Mouse (Mus musculus) spleen, adult 2 months (tissue): Measurements from ENCODE around the gene Suclg1. TPM values are rescaled to one million over a fixed set of nuclear protein-coding genes. Genes with fewer than 3 reads are reported as not detected.

Experiments used
- DNase-seq, 2 experiments: peaks; one replicate each; pipeline versions ENCODE4 v3.0.0 to v3.0.0-alpha.2; 2012 to 2021; ENCODE audit warnings: low spot score in 2 of 2, low read depth in 1 of 2
- H3K27ac ChIP-seq: fragments of 200-500 bp; 2 replicates; pipeline ENCODE4 v1.5.1; 2012; ENCODE audit warnings: low read length, inconsistent platforms; ENCODE audit not compliant: insufficient read depth
- H3K27me3 ChIP-seq: fragments of 200-500 bp; 2 replicates; pipeline ENCODE4 v1.6.1; 2012; ENCODE audit warnings: mild to moderate bottlenecking, moderate library complexity, low read length, inconsistent platforms; ENCODE audit not compliant: control insufficient read depth, insufficient read depth
- H3K36me3 ChIP-seq: fragments of 200-500 bp; 2 replicates; pipeline ENCODE4 v1.6.1; 2012; ENCODE audit warnings: mild to moderate bottlenecking, low read length, inconsistent platforms; ENCODE audit not compliant: control insufficient read depth, insufficient read depth
- H3K4me1 ChIP-seq: fragments of 200-500 bp; 2 replicates; pipeline ENCODE4 v1.6.1; 2011; ENCODE audit warnings: inconsistent platforms; ENCODE audit not compliant: control insufficient read depth, insufficient read depth, insufficient read length
- H3K4me3 ChIP-seq: fragments of 200-500 bp; 2 replicates; pipeline ENCODE4 v1.5.1; 2011; ENCODE audit warnings: mild to moderate bottlenecking, inconsistent platforms; ENCODE audit not compliant: insufficient read depth, insufficient read length; ENCODE audit errors: extremely low read depth
- CTCF ChIP-seq: fragments of 200-500 bp; IDR thresholded peaks from 2 replicates; pipeline ENCODE4 v1.5.1; 2011; ENCODE audit warnings: mild to moderate bottlenecking, inconsistent platforms; ENCODE audit not compliant: insufficient read depth, insufficient read length, insufficient replicate concordance; ENCODE audit errors: extremely low read depth
- POLR2A ChIP-seq: fragments of 200-500 bp; IDR thresholded peaks from 2 replicates; pipeline ENCODE4 v1.6.1; 2011; ENCODE audit warnings: low read depth, low read length, inconsistent platforms
- WGBS: fragments of 180-500 bp; shearing (Covaris S2); methylation state at CpG from one replicate; pipeline ENCODE4 v1.1.7; 2018; 5-methylcytosine and 5-hydroxymethylcytosine counted together
- polyA plus RNA-seq: library from polyadenylated mRNA; depleted of rRNA; stranded (reverse); fragments of >200 nt; gene quantifications from 2 replicates; pipeline ENCODE4 v1.2.3, GENCODE M21; 2012; rRNA removed

Suclg1 gene
- polyA plus RNA-seq, 1 experiment: 19.0 TPM

DNA sequence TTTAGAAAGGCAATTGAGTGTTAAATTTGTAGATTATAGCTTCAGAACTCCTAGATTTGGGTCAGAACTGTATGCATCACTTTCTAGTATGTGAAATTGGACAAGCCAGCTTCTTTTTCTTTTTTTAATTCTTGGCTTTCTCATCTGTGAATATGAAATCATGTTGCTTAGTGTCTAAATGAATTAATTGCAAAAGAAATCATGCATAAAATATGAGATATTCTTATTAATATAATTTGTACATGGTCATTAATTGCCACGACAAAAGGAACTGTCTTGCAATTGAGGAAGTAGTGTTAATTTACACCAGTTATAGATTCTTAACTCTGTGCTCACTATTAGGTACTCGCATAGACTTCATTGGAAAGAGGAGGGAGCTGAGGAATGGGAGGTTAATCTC, 74.1 kb downstream of the Suclg1 start:
- TF ChIP-seq CTCF (no peak), POLR2A (no peak)
- no peak for DNase-seq
- Histone ChIP-seq H3K27me3 (no peaks in the 10 kb centered on the region), H3K36me3 (no peaks in the 10 kb centered on the region), H3K27ac (no peak overlapping the region), H3K4me1 (no peaks in the 10 kb centered on the region), H3K4me3 (no peak overlapping the region)
- WGBS: 42% methylated on average over 2 of the region's 2 CpGs

Other genes starting within 250 kb of the Suclg1 start
- gene Dnah6, start 26.7 kb upstream of the Suclg1 start, polyA plus RNA-seq: 0.01 TPM in 2 replicates
- gene 4931417E11Rik, start 221.3 kb downstream of the Suclg1 start, polyA plus RNA-seq: not detected in 2 replicates